Mouse (Mus musculus) kidney, postnatal 25 days (tissue): ENCODE results near the gene Hoxd8.

Experiments
- DNase-seq, 2 experiments: peaks; one replicate each; pipeline ENCODE4 v3.0.0; 2021; ENCODE audit warnings: mixed read lengths in 2 of 2

Gene Hoxd8

DNA sequence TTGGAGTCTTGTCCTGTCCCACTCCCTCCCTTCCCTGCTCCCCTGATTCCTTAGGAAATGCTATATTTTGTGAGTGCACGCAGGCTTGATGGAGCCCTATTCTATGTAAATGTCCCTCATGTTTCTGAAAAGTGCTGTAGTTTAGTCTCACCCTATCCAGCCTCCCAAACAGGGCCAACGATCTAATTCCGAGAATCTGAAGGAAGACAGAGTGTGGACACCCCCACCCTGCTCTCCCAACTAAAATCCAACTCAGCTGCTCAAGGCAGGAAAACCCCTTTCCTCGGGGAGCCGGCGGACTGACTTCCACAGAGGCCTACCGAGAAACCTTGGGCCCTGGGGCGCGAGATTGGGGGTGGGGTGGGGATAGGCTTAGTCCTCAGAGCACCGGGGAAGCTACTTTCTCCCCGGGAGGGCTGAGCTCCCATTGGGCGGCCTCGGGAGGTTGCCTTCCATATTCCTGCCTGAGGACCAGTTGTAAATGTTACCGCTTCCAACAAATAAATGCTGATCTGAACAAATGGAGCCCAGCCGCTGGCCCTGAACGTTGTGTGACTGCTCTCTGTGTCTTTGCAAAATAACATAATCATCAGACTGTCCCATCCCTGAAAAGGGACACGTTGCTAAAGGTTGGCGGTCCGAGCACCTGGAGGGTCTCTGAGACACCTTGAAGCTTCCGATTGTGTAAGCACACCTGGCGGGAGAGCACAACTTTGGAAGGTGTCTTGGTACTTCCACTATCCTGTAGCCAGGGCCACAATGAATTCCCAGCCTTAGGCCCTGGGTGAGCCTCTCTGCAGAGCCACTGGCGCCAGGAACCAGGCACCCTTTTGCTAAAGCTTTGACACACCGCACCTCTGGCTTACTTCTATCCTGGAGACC is 4.5 kb upstream of the Hoxd8 start:
- DNase-seq: peak; percentile 44 to 65

DNA sequence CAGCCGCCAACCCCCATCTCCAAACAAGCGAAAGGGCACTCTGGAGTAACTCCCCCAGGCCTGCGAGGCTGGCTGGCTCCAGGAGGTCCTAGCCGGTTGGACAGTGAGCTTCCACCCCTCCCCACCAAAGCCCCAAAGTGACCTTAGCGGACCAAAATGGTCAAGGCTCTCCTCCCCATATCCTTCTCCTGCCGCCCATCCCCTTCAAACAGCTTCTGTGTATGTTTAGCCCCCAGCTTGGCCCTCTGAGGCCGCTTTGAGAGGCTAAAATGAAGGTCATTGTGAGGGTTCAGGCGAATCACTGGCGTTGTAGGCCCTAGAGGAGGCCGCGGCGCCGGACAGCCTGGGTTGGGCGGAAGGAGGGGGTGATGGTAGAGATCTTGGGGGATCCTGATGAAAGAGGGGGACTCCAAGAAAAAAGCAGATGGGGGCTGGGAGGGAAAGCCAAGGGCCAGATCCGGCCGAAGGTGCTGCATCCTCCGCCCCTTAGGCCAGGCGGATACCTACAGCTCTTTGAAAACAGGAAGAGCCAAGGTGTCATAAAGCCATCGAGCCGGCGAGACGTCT is 3.8 kb upstream of the Hoxd8 start:
- peak; percentile 55 to 89 for DNase-seq

DNA sequence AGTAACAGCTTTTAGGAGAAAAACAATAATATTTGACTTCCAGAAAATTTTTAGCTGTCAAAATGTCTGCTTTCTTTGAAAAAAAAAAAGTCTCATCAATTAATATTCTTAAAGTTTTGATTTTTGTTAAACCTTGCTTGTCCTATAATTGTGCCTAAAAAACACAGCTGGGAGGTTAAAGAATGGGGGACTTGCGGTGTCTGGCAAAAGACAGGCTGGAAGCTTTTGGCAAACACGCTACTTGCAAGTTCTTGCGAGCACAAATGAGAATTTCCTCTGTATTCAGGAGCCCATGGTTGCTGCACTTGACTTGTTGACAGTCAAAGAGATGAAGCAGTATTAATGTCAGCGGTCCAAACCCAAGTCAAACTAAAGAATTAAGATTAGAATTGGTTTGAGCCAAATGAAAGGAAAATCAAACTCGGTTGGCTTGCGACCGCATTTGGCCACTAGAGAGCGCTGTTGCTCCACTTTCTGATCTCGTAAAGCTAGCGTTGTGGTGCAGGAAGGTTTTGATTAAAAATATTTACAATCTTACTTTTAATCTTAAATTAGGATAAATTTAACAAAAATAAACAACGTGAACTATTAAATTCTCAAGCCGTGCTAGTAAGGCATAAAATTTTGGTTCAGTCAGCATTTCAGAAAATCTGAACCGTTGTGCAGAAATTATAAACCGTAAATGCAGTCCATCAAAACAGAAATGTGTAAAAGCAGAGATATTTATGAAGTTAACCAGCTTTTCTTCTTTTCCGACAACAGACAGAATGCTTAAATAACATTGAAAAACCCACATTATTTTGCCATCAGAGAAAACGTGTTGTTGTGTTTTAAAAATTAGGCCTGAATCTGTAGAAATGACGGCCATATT is 2.2 kb upstream of the Hoxd8 start:
- peak; percentile 82 to 92 for DNase-seq

DNA sequence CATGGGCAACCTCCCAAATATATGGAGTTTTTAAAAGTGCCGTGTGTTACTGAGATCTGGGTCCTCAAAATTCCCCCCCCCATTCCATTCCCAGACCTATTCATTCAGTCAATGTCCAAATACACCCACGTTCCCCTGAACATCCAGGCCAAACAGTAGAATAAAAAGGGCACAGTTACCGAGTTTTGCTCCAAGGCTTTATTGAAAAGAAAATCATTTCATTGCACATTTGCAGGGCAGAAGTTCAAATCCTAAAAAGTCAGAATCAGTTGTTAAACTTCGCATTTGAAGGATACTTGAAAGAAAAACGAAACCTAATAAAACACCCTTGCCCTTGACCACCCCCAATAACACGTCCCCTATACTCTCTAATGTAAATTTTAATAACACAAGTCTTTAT is 1.6 kb upstream of the Hoxd8 start:
- DNase-seq: no peak

DNA sequence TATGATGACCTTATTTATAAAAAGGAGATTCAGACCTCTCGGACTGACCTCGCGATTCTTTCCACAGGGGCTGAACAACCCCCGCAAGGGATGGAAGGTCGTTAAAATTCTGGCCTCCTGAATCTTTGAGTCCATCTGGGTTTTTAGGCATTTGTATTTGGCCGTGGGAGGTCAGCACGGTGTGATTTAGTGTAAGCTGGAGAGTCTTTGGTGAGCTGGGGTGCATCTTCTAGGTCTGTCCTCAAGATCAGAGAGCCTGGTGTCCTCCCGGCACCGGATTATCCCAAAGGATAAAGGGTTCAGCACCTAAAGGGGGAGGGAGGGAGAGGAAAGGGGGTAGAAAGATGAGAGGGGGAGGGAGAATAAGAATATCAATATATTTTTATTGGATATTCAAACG is 1.1 kb upstream of the Hoxd8 start:
- DNase-seq: peak in 1 of 2 experiments; percentile 43

DNA sequence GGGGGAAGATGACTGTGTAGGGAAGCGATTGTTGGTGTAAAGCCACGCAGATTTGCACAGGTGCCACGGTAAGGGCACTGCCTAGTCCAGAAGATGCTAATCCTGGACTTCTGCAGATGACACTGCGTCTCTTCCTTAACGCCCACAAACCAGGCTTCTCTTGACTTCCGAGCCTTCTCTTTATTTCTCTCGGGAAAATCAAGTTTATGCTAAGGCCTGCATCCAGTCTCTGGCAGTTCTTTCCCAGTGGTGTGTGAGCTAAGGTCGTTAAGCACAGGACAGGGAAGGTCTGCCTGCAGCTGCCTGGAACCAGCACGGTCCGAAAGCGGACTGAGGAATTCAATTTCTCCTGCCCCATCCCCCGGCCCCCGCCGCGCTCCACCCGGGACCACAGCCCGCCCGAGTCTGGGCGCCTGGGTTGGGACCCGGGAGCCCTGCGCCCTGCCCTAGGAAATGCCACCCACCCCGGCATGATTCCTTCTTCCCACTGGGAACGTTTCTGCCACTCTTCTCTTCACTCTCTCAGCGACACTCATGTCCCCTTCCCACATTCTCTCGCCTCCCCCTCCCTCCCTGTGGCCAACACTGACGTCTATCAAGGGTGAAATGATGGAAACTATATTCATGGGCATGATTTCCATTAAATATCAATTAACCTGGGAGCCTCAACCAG is 559 bp upstream of the Hoxd8 start:
- DNase-seq: peak; percentile 77 to 91

DNA sequence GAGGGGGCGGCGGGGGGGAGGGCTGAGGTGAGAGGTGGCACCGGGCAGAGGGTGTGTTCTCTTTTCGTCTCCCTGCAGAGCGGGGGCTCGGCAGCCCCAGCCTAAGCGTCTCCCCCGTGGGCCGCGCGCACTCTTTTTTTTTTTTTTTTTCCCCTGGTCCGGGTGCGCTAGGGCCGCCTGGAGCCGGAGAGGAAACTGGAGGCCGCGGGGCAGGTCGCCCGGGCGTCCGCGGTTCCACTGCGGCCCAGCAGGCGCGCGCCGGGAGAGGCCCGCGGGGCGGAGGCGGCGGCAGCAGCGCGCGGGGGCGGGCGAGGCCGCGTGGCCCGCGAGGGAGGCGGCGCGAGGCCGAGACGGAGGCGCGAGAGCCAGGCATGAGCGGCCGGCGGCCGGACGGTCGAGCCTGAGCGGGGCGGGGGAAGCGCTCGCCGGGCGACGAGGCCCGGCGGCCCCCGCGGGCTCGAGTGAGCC is 618 bp downstream of the Hoxd8 start:
- DNase-seq: peak; percentile 54 to 82

DNA sequence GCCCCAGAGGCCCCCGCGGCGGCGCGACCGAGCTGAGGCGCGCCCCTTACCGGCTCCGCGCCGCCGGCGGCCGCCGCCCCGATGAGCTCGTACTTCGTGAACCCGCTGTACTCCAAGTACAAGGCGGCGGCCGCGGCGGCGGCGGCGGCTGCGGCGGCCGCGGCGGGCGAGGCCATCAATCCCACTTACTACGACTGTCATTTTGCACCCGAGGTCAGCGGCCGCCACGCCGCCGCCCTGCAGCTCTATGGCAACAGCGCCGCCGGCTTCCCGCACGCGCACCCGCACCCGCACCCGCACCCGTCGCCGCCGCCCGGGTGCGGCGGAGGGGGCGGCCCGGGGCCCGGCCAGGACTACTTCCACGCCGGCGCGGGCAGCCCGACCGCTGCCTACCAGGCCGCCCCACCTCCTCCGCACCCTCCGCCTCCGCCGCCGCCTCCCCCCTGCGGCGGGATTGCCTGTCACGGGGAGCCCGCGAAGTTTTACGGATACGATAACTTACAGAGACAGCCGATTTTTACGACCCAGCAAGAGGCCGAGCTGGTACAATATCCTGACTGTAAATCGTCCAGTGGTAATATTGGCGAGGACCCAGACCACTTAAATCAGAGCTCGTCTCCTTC is 1.2 kb downstream of the Hoxd8 start:
- peak; percentile 70 to 87 for DNase-seq

DNA sequence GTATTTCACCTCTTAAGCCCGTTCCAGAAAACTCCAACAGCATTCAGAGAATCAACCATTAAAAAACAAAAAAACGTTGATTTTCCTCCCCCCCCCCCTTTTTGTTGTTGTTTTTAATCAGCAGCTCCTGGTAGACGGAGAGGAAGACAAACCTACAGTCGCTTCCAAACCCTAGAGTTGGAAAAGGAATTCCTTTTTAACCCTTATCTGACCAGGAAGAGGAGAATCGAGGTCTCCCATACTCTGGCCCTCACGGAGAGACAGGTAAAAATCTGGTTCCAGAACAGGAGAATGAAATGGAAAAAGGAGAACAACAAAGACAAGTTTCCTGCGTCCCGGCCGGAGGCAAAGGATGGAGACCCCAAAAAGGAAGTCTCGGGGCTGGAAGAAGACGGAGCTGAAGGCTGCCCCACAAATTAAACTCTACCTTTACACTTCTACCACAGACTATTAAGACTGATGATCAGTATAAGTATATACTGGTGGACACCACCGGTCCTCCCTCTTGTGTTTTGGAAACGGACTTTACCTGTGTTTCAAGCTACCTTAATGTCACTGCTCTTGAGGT is 2.1 kb downstream of the Hoxd8 start:
- DNase-seq: no peak

DNA sequence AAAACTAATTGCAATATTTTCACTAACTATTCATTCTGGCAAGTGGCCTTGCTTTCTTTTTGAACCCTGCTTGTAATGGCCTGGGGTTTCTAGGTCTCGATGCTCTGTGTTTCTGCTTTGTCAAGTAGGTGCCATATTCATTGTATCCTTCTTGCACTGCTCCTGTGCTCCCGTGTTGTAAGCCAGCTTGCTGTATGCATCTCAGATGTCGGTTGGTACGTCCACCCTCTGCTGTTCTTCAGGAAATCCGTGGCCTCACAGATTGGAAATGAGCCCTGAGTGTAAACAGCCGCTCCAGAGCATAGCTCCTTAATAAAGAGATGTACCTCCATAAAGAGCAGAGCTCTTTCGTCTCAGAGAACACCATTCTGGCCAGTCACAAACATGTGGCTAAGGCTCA is 3.2 kb downstream of the Hoxd8 start:
- no peak for DNase-seq

DNA sequence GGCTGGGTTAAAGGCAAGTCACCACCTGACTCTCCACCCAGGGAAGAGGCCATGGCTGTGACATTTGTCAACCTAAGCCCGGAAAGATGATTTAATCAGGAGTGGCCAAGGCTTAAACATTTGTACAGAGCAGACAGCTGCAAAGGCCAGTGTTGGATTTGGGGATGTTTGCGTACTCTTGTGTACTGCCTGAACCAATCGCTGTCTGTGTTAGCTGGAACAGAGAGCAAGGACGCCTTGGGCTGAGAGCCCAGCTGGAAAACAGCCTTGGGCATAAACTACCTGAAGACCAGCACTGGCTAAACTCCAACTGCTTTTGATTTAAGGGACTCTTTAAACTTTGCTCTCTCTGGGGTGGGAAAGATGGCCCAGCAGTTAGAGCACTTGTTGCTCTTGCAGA is 4.3 kb downstream of the Hoxd8 start:
- peak; percentile 63 to 74 for DNase-seq

DNA sequence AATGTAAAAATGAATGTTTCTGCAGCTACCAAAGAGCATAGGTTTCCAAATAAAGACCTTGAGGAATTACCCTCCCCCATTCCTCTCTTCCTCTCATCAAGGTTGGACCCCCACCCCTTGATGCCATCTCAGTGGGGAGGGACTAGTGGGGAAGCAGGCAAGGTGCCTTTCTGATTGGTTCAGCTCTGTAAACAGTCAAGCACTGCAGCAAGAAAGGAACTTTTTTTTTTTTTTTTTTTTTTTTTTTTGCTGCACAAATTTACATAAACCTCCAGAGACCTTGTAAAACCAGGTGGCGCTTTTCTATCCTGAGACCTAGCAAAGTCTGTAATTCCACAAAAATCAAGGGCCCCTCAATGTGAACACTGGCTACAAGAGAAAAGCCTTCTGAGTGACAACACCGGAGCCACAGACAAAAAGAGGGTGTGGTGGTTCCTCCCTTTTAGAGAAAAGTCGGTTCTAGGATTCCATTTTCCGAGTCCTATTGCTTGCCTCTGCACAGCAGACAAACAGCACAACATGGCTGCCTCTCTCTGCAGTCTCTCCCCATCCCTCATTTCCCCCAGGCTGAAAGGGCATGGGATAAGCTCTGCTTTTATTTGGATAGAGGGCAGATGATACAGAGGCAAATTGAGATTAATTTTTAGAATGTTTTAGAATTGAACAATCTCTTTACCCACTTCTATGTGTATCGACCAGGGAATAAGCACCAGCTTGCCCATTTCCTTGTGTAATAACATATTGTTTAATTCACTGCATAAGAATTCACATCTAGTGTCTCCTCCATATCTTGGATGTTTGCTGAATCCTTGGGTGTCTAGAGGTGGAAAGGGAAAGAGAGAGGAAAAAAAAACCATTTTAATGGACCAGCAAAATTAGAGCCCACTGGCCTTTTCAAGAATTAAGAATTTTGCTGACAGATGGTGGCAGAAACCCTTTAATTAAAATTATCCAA is 5.3 kb downstream of the Hoxd8 start:
- DNase-seq: peak in 1 of 2 experiments; percentile 45

DNA sequence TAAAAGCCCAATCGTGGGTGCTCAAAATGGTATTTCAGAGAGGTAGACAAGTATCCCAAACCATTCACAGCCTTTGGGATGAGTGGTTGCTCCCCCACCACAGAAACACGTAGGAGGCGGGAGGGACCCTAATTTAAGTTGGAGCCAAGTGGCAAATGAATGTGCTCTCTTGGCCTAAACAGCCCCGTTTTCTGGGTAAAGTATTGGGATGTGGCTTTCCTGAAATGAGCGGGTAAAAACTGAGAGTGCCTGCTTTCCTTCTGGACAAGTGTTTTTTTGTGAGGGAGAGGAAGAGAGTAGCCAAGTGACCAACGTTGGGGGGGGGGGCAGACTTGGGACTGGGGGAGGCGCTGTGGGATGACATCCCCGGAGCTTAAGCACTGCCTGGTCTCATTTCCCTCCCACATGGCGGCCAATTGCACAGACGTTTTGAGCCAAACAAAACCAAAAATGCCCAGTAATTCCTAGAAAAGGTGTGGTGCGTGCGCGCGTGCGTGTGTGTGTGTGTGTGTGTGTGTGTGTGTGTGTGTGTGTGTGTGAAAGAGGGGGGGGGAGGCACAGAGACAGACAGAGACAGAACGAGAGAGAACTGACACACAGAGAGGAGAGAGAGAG is 6.6 kb downstream of the Hoxd8 start:
- DNase-seq: peak; percentile 58

DNA sequence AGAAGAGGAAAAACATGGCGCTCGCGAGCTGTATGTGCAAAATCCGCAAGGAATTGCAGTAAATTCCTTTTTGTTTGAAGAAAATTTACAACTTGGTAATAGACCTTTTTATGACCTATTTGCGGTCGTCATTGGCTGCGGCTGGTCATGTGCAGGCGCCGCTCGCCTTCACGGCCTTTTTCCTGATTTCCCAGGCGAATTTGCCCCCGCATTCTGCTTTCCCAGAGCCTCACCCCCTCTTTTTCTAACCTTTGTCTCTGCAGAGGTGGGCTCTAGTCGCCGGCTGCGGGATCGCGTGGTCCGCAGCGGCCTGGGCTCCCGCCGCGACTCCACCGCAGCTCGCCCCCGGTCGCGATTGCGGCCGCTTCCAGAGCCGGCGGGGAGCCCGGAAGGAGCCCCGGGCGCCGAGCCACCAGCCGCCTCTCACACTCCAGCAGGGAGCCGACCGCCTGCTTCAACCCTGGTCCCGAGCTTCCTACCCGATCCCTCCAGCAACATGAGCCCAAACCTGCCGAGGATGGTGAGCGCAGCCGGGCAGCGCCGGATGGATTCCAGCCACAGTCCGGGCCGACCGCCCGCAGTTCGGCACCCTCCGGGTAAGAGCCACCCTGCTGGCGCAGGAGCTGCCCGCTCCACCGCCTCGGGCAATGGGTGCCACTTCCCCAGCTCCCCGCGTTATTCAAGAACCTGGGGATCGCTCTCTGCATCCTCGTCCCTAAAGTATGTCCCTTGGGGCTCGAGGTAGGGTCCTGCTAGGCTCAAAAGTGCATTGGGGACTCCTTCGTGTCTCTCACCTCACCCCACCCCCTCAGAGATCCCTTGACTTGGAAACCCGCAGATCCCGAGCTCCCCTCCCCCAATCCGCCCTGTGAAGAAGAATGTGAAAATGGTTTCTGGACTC is 7.6 kb downstream of the Hoxd8 start, which contains the start of the genes Hoxd3 and Hoxd4:
Gene Hoxd3, plus strand, starts transcription at position 207 of the 901 bp plus-strand sequence.
Gene Hoxd4, plus strand, starts transcription at position 209 of the 901 bp plus-strand sequence.
- DNase-seq: peak; percentile 80 to 87

DNA sequence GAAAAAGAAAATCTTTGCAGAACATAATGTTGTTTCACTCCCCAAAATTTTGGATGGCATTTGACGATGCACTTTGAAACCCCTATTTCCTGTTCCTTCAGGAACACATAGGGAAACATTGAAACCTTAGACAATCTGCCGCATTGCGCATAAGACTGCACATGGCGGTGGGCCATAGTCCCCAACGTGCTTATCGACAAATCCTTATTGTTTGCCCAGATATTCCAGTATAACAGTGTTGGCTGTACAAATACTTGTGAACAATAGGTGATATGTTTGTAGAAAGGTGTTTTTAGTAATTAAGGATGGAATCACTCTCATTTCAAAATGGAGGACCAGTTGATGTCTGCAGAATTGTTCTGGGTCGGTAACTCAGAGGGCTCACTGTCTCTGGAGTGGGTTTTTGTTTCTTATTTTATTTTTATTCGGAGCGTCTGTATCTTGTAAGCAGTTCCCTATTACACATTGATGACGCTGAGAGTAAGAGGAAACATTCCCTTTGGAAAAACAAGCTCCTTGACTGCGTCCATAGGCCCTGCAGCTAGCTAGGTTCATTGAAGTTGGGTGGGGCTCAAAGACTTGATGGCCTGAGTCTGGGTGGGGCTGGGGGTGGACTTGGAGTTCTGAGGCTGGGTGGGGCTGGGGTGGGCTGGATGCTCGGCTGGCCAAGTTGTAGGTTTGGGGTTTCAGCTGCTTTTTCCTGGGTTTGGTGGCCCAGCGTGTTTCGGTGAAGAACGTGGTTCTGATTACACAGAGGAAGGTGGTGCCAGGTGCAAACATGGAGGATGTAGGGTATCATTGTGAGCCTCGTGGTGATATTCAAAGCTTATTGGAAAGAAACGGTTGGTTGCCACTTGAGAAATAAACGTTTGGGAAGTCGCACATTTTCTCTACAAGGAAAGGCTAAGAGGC is 9.1 kb downstream of the Hoxd8 start:
- peak in 1 of 2 experiments; percentile 47 for DNase-seq

DNA sequence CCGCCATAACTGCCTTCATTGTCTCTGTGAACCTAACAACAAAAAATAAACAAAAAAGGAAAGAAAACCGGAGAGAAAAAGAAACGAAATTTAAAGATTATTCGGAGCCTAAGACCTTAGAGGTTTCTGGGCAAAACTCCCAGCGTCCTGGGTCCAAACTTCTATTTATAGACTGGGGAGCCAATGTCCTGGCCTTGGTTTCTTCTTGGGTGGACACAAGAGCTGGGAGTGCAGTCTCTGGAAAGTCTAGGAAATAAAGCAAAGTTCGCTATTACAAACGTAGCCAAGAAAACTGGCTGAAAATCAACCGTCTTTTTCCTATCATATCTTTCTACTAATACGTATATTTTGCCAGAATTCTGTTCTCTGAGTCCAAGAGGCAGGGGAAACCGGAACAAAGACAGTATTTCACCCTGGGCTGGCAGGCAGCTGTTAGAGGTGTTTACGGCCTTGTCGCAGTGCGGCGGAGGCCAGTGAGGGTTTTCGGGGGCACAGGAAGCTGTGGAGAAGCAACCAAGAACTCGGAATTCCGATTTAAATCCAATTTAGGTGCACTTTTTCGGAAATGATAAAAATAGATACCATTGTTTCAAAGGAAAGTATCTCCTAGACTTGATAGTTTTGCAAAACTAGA is 9.9 kb downstream of the Hoxd8 start:
- peak in 1 of 2 experiments; percentile 59 for DNase-seq

DNA sequence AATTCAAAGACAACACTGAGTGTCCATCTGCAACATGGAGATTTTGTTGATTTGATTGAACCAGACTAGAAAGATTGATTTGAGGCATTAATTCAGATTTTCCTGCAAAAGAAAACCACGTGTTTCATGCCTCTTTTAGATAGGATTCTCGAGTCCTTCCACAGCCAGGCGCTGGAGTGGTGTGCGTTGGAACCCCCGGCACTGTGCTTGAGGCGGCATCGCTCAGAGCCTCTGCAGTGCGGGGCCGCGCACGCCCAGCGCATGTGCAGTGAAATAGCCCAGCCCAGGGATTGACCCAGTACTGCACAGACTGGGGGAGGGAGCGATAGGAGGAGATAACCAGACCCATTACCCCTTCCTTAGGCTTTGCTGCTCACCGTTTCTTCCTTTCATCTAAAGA is 10.5 kb downstream of the Hoxd8 start:
- DNase-seq: peak; percentile 62 to 77
